Mouse (Mus musculus) adrenal gland, postnatal 4 days (tissue): ENCODE data around the gene Defa32. TPM values are rescaled to one million over a fixed set of nuclear protein-coding genes. Genes with fewer than 3 reads are reported as not detected.
"Not testable (repeated sequence)": the region's sequence is repeated elsewhere in the genome, so short reads cannot be mapped to it uniquely, and the experiment has no call there.

ENCODE experiments used
- DNase-seq, 2 experiments: peaks; one replicate each; pipeline ENCODE4 v3.0.0; 2021 to 2022; ENCODE audit warnings: low spot score in 2 of 2, mixed read lengths in 2 of 2
- long read RNA-seq, 2 experiments: library from polyadenylated mRNA; stranded (forward); transcript quantifications; one replicate each; pipeline ENCODE4 v2.0.0; 2021
- total RNA-seq, 2 experiments: library from RNA; stranded (reverse); gene quantifications; 2 replicates each; pipeline ENCODE4 v1.2.3; 2021

Gene Defa32
- not detected for total RNA-seq
- long read RNA-seq, experiment 1, result 0 reads
- long read RNA-seq, experiment 2, result 0 reads

GRCm38 (mm10) chr8:21528732-21529131 is at the start of gene Defa32:
Gene Defa32 (plus strand): TSS chr8:21529032.
- DNase-seq, result not testable (repeated sequence)

DNA sequence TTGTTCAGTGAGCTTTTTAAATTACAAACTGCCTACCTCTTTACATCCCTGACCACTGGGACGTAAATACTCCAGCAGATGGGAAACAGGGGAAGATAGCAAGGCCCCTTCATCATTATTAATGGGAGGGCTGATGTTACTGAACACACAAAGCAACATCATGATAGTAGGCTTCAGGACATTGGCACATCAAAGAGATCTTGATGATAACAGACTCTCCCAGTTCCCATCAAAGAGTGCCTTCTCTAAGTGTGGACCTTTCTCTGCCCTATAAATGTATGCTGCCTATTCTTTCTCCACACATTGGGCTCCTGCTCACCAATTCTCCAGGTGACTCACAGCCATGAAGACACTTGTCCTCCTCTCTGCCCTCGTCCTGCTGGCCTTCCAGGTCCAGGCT is 19.9 kb upstream of the Defa32 start, which contains the start of gene Defa20:
TSS of gene Defa20 (plus strand) at position 301 of the 400 bp plus-strand sequence.
- not testable (repeated sequence) for DNase-seq

DNA sequence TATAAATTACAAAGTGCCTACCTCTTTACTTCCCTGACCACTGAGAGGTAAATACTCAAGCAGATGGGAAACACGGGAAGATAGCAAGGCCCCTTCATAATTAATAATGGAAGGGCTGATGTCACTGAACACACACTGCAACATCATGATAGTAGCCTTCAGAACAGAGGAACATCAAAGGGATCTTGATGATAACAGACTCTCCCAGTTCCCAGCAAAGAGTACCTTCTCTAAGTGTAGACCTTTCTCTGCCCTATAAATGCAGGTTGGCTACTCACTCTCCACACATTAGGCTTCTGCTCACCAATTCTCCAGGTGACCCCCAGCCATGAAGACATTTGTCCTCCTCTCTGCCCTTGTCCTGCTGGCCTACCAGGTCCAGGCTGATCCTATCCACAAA is 36.3 kb downstream of the Defa32 start, which contains the start of gene Defa37:
TSS of gene Defa37 (plus strand) at position 301 of the 400 bp plus-strand sequence.
- not testable (repeated sequence) for DNase-seq

Other genes with a start within 250 kb of the Defa32 start
- not detected for gene Defa27, start 213.5 kb upstream of the Defa32 start, total RNA-seq
- gene Defa29, start 202.0 kb upstream of the Defa32 start, total RNA-seq, result not detected
- gene Defa2, start 150.5 kb upstream of the Defa32 start, total RNA-seq, result not detected
- gene Defa33, start 137.2 kb upstream of the Defa32 start, total RNA-seq, result not detected
- not detected for gene Defa36, start 101.6 kb upstream of the Defa32 start, total RNA-seq
- gene Gm7849, start 72.5 kb upstream of the Defa32 start, total RNA-seq, result not detected
- gene Defa20, start 19.8 kb upstream of the Defa32 start, total RNA-seq, result not detected
- not detected for gene Defa37, start 36.4 kb downstream of the Defa32 start, total RNA-seq
- gene Defa28, start 54.0 kb downstream of the Defa32 start, total RNA-seq, result not detected
- not detected for gene Gm7861, start 65.5 kb downstream of the Defa32 start, total RNA-seq
- not detected for gene Defa26, start 89.2 kb downstream of the Defa32 start, total RNA-seq
- gene Defa17, start 126.7 kb downstream of the Defa32 start, total RNA-seq, result not detected
- not detected for gene Defa34, start 136.8 kb downstream of the Defa32 start, total RNA-seq
- gene AY761184, start 174.6 kb downstream of the Defa32 start, total RNA-seq, result not detected
- not detected for gene Defa24, start 205.5 kb downstream of the Defa32 start, total RNA-seq